In the genomic region with DNA sequence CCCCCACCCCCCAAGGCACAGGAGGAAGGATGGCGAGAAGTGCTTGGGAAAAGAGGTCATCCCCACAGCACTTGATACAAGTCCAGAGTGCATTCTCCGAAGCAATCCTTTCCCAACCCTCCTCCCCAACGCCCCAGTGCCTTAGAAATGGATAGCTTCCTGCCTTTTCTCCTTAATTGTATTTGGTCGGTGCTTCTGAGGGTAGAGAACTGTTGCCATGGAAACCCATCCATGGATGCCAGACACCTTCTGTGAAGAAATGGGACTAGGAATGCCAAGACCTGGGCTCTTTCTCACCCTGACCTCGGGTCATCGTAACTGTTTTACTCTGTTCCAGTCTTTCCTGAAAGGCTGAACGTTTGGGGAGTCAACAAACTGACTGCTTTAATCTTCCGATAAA, we compare ENCODE assay signal across 16 mouse cellular contexts. TPM values are rescaled to one million over a fixed set of nuclear protein-coding genes. Genes with fewer than 3 reads are reported as not detected.
DNase-seq lines count a peak whose midpoint lies in the region; ATAC-seq and TF ChIP-seq lines count a peak whose summit lies in the region.
"Had no signal": no experiment of that assay in that cellular context is flagged by ENCODE, and none has a peak within 500 bp of the region (broad histone marks: within the 10 kb centered on the region; RNA-seq: fewer than 3 reads in every experiment).

No protein-coding gene starts in this region.

- 53% methylated on average over 8 of the region's 8 CpGs for WGBS in heart, embryonic 10.5 days
- WGBS in forebrain, embryonic 13.5 days, result 23% methylated on average over 8 of the region's 8 CpGs
- 12% methylated on average over 8 of the region's 8 CpGs for WGBS in hindbrain, postnatal 0 days
- WGBS in neural tube, embryonic 14.5 days, result 14% methylated on average over 8 of the region's 8 CpGs

- H3K27ac ChIP-seq in heart, embryonic 10.5 days, result 0 out of 2 replicates have a peak overlapping the region, but pooled peaks have one; percentile 22
- no peak overlapping the region for H3K27ac ChIP-seq in forebrain, embryonic 13.5 days
- no peak overlapping the region for H3K27ac ChIP-seq in hindbrain, postnatal 0 days
- no peak overlapping the region for H3K27ac ChIP-seq in neural tube, embryonic 14.5 days (ENCODE audit: low read depth, low read length)

- no peak for TF ChIP-seq CTCF in hindbrain, postnatal 0 days (IDR thresholded peaks at IDR 0.05; ENCODE audit: low read depth)

- DNase-seq in heart, embryonic 10.5 days (ENCODE audit: low spot score), result no peak
- no peak for DNase-seq in heart, adult 9 months (ENCODE audit: low spot score in 2 of 2)
- DNase-seq in hindbrain, postnatal 0 days (ENCODE audit: low spot score), result peak; percentile 50
- no peak for DNase-seq in gastrocnemius, adult 8-10 months (ENCODE audit: low spot score in 2 of 2)
- no peak for DNase-seq in kidney, postnatal 25 days
- no peak for DNase-seq in kidney, postnatal 36 days
- DNase-seq: adrenal gland, postnatal 36 days; cerebellum, adult 8-10 months; gastrocnemius, postnatal 25 days; heart, postnatal 14 days; kidney, adult 8-10 months; layer of hippocampus, postnatal 36 days; lung, postnatal 36 days had no signal

- no peak for ATAC-seq in forebrain, embryonic 13.5 days
- ATAC-seq in hindbrain, postnatal 0 days, result no peak
- no peak for ATAC-seq in neural tube, embryonic 14.5 days (ENCODE audit: low read depth)

- peak overlapping the region; percentile 93 for H3K4me2 ChIP-seq in forebrain, embryonic 13.5 days
- peak overlapping the region; percentile 69 for H3K4me2 ChIP-seq in hindbrain, postnatal 0 days (ENCODE audit: low read depth, low read length)
- peak overlapping the region; percentile 82 for H3K4me2 ChIP-seq in neural tube, embryonic 14.5 days (ENCODE audit: low read depth, low read length)
- H3K4me2 ChIP-seq: liver, embryonic 11.5 days had no signal

- no peaks in the 10 kb centered on the region for H3K9me3 ChIP-seq in heart, embryonic 10.5 days
- no peaks in the 10 kb centered on the region for H3K9me3 ChIP-seq in forebrain, embryonic 13.5 days (replicated peaks)
- no peaks in the 10 kb centered on the region for H3K9me3 ChIP-seq in hindbrain, postnatal 0 days (ENCODE audit: low read length)
- no peaks in the 10 kb centered on the region for H3K9me3 ChIP-seq in neural tube, embryonic 14.5 days (ENCODE audit: control insufficient read depth, low read length)

- H3K36me3 ChIP-seq in heart, embryonic 10.5 days, result peaks cover 5% of the 10 kb centered on the region; the same call in 1 of the 2 replicates
- H3K36me3 ChIP-seq in forebrain, embryonic 13.5 days (ENCODE audit: poor library complexity, severe bottlenecking), result peaks cover 11% of the 10 kb centered on the region; the same call in 1 of the 2 replicates
- H3K36me3 ChIP-seq in hindbrain, postnatal 0 days (ENCODE audit: insufficient read depth, low read length), result no peaks in the 10 kb centered on the region
- H3K36me3 ChIP-seq in neural tube, embryonic 14.5 days (ENCODE audit: control insufficient read depth, insufficient read depth, low read length), result no peaks in the 10 kb centered on the region

- H3K27me3 ChIP-seq in heart, embryonic 10.5 days (ENCODE audit: insufficient read depth, poor library complexity, severe bottlenecking), result peaks cover 8% of the 10 kb centered on the region; the same call in 1 of the 2 replicates
- H3K27me3 ChIP-seq in forebrain, embryonic 13.5 days, result no peaks in the 10 kb centered on the region
- H3K27me3 ChIP-seq in hindbrain, postnatal 0 days (ENCODE audit: insufficient read depth, low read length), result no peaks in the 10 kb centered on the region
- H3K27me3 ChIP-seq in neural tube, embryonic 14.5 days (ENCODE audit: control insufficient read depth, insufficient read depth, low read length), result peaks cover 2% of the 10 kb centered on the region; the same call in 1 of the 2 replicates

- H3K4me3 ChIP-seq in heart, embryonic 10.5 days, result no peak overlapping the region
- H3K4me3 ChIP-seq in forebrain, embryonic 13.5 days, result peak overlapping the region; percentile 72
- peak overlapping the region; percentile 72 for H3K4me3 ChIP-seq in hindbrain, postnatal 0 days (ENCODE audit: low read length)
- peak overlapping the region; percentile 10 for H3K4me3 ChIP-seq in neural tube, embryonic 14.5 days (ENCODE audit: low read depth, low read length)

- peak overlapping the region; percentile 43; the same call in 1 of the 2 replicates for H3K9ac ChIP-seq in forebrain, embryonic 13.5 days
- 0 out of 2 replicates have a peak overlapping the region, but pooled peaks have one; percentile 41 for H3K9ac ChIP-seq in hindbrain, postnatal 0 days (replicated peaks; ENCODE audit: low read length)
- H3K9ac ChIP-seq in neural tube, embryonic 14.5 days (replicated peaks; ENCODE audit: low read depth, low read length), result no peak overlapping the region

- peaks cover 94% of the 10 kb centered on the region for H3K4me1 ChIP-seq in heart, embryonic 10.5 days
- peaks cover 86% of the 10 kb centered on the region for H3K4me1 ChIP-seq in forebrain, embryonic 13.5 days
- peaks cover 52% of the 10 kb centered on the region for H3K4me1 ChIP-seq in hindbrain, postnatal 0 days (ENCODE audit: insufficient read depth, low read length)
- H3K4me1 ChIP-seq in neural tube, embryonic 14.5 days (ENCODE audit: control insufficient read depth, insufficient read depth, low read length), result peaks cover 63% of the 10 kb centered on the region

RNA-seq across cellular contexts. Expression of a gene that starts 26.1 kb away (rescaled TPM):
- 26.5 and 33.0 TPM in 2 replicates for polyA plus RNA-seq in heart, embryonic 10.5 days (2016; fragmentation: Nextera tagmentation; extraction: Ambion mirVana)
- polyA plus RNA-seq in forebrain, embryonic 13.5 days (2015; fragmentation: Nextera tagmentation; extraction: Ambion mirVana), result 30.6 and 33.3 TPM in 2 replicates
- total RNA-seq in hindbrain, postnatal 0 days (2014; rRNA removed), result 90.0 and 106 TPM in 2 replicates
- 38.6 and 39.9 TPM in 2 replicates for polyA plus RNA-seq in hindbrain, postnatal 0 days (2015; fragmentation: Nextera tagmentation; extraction: Ambion mirVana)
- 61.2 and 64.9 TPM in 2 replicates for polyA plus RNA-seq in neural tube, embryonic 14.5 days (2014; fragmentation: Nextera tagmentation; extraction: Ambion mirVana)
- total RNA-seq in gastrocnemius, adult 8-10 months (2022), result 1 to 10 TPM; 4.3 to 8.4 (median 6.8) TPM
